Mouse (Mus musculus) cerebellum, postnatal 10 days (tissue): ENCODE results near the gene Nhsl2.
"Not testable (repeated sequence)": the region's sequence is repeated elsewhere in the genome, so short reads cannot be mapped to it uniquely, and the experiment has no call there.

Experiments used
- DNase-seq, 2 experiments: peaks; one replicate each; pipeline ENCODE4 v3.0.0; 2021; ENCODE audit warnings: mixed read lengths in 2 of 2

The Nhsl2 gene

GRCm38 (mm10) chrX:101849281-101849821 is at the start of gene Nhsl2:
Gene Nhsl2, plus strand, starts transcription at chrX:101849385.
- DNase-seq: peak; percentile 52 to 66

- DNase-seq: peak; percentile 28 to 47
Measured at GRCm38 (mm10) chrX:101805512-101805911, 43.7 kb upstream of the Nhsl2 start.

GRCm38 (mm10) chrX:101811750-101812149 is 37.4 kb upstream of the Nhsl2 start:
- DNase-seq: no peak

GRCm38 (mm10) chrX:101819163-101819562 is 30.0 kb upstream of the Nhsl2 start:
- peak; percentile 26 to 35 for DNase-seq

GRCm38 (mm10) chrX:101819980-101820379 is 29.2 kb upstream of the Nhsl2 start:
- DNase-seq: not testable (repeated sequence)

- DNase-seq: peak in 1 of 2 experiments; percentile 22
Measured at GRCm38 (mm10) chrX:101847191-101847795, 1.9 kb upstream of the Nhsl2 start.

GRCm38 (mm10) chrX:101849901-101850551 is 841 bp downstream of the Nhsl2 start:
- DNase-seq: peak; percentile 64 to 69

GRCm38 (mm10) chrX:101851566-101852354 is 2.6 kb downstream of the Nhsl2 start:
- peak; percentile 67 to 82 for DNase-seq

- peak; percentile 23 to 26 for DNase-seq
Measured at GRCm38 (mm10) chrX:101863666-101864378, 14.6 kb downstream of the Nhsl2 start.

GRCm38 (mm10) chrX:101864788-101865187 is 15.6 kb downstream of the Nhsl2 start:
- no peak for DNase-seq

- DNase-seq: no peak
Measured at GRCm38 (mm10) chrX:101874147-101874546, 25.0 kb downstream of the Nhsl2 start.

- DNase-seq: no peak
Measured at GRCm38 (mm10) chrX:101874901-101875300, 25.7 kb downstream of the Nhsl2 start.

- no peak for DNase-seq
Measured at GRCm38 (mm10) chrX:101876136-101876535, 27.0 kb downstream of the Nhsl2 start.

GRCm38 (mm10) chrX:101877840-101878239 is 28.7 kb downstream of the Nhsl2 start:
- DNase-seq: no peak

GRCm38 (mm10) chrX:101878546-101878945 is 29.4 kb downstream of the Nhsl2 start:
- DNase-seq: no peak

GRCm38 (mm10) chrX:101882141-101882751 is 33.1 kb downstream of the Nhsl2 start:
- no peak for DNase-seq

GRCm38 (mm10) chrX:101889384-101889783 is 40.2 kb downstream of the Nhsl2 start:
- peak in 1 of 2 experiments; percentile 30 for DNase-seq

- peak; percentile 68 to 89 for DNase-seq
Measured at GRCm38 (mm10) chrX:101889813-101890469, 40.8 kb downstream of the Nhsl2 start.

- no peak for DNase-seq
Measured at GRCm38 (mm10) chrX:101893796-101894195, 44.6 kb downstream of the Nhsl2 start.

- DNase-seq: peak; percentile 86 to 87
Measured at GRCm38 (mm10) chrX:101898341-101898740, 49.2 kb downstream of the Nhsl2 start.

- peak; percentile 34 to 54 for DNase-seq
Measured at GRCm38 (mm10) chrX:101901806-101902490, 52.8 kb downstream of the Nhsl2 start.
